Mouse (Mus musculus) limb, embryonic 11.5 days (tissue): ENCODE results near the gene Ahsg. TPM values are rescaled to one million over a fixed set of nuclear protein-coding genes. Genes with fewer than 3 reads are reported as not detected.

Source experiments
- ATAC-seq: fragments of 200-750 bp; cut with Nextera tagmentation; 2 replicates; pipeline ENCODE4 v1.8.0; 2017; ENCODE audit warnings: low read depth; ENCODE audit not compliant: insufficient number of reproducible peaks, low FRiP score, low TSS enrichment
- DNase-seq: peaks from one replicate; pipeline ENCODE4 v3.0.0-alpha.2; 2015; ENCODE audit warnings: low spot score
- H3K27ac ChIP-seq: fragments of 300-500 bp; sonication (generic); replicated peaks from 2 replicates; pipeline ENCODE4 v1.5.1; 2014; ENCODE audit warnings: low read depth, mild to moderate bottlenecking, low read length
- H3K27me3 ChIP-seq: fragments of 300-500 bp; sonication (generic); 2 replicates; pipeline ENCODE4 v1.6.1; 2014; ENCODE audit warnings: mild to moderate bottlenecking, low read length, mixed read lengths; ENCODE audit not compliant: control insufficient read depth, insufficient read depth
- H3K36me3 ChIP-seq: fragments of 300-500 bp; sonication (generic); 2 replicates; pipeline ENCODE4 v1.6.1; 2014; ENCODE audit warnings: mild to moderate bottlenecking, low read length, moderate library complexity, mixed read lengths; ENCODE audit not compliant: control insufficient read depth, insufficient read depth
- H3K4me1 ChIP-seq: fragments of 300-500 bp; sonication (generic); 2 replicates; pipeline ENCODE4 v1.6.1; 2014; ENCODE audit warnings: low read length, mixed read lengths; ENCODE audit not compliant: control insufficient read depth, insufficient read depth
- H3K4me2 ChIP-seq: fragments of 300-500 bp; sonication (generic); 2 replicates; pipeline ENCODE4 v1.6.1; 2014; ENCODE audit warnings: low read depth, mild to moderate bottlenecking, moderate library complexity; ENCODE audit not compliant: severe bottlenecking
- H3K4me3 ChIP-seq: fragments of 300-500 bp; sonication (generic); 2 replicates; pipeline ENCODE4 v1.5.1; 2014; ENCODE audit warnings: low read depth, low read length
- H3K9ac ChIP-seq: fragments of 300-500 bp; sonication (generic); 2 replicates; pipeline ENCODE4 v1.6.1; 2014; ENCODE audit warnings: mild to moderate bottlenecking, low read length
- H3K9me3 ChIP-seq: fragments of 300-500 bp; sonication (generic); 2 replicates; pipeline ENCODE4 v1.6.1; 2016; ENCODE audit warnings: low read length; ENCODE audit not compliant: control insufficient read depth
- WGBS: fragments of 180-500 bp; shearing (Covaris S2); extraction: QIAGEN DNeasy Blood & Tissue Kit; methylation state at CpG from one replicate; pipeline ENCODE4 v1.1.7; 2014; 5-methylcytosine and 5-hydroxymethylcytosine counted together
- polyA plus RNA-seq: library from polyadenylated mRNA; unstranded; fragments of >200 nt; fragmentation: Nextera tagmentation; extraction: Ambion mirVana; gene quantifications from 2 replicates; pipeline ENCODE4 v1.2.1, GENCODE M21; 2014

The Ahsg gene
- not detected in 2 replicates for polyA plus RNA-seq

DNA sequence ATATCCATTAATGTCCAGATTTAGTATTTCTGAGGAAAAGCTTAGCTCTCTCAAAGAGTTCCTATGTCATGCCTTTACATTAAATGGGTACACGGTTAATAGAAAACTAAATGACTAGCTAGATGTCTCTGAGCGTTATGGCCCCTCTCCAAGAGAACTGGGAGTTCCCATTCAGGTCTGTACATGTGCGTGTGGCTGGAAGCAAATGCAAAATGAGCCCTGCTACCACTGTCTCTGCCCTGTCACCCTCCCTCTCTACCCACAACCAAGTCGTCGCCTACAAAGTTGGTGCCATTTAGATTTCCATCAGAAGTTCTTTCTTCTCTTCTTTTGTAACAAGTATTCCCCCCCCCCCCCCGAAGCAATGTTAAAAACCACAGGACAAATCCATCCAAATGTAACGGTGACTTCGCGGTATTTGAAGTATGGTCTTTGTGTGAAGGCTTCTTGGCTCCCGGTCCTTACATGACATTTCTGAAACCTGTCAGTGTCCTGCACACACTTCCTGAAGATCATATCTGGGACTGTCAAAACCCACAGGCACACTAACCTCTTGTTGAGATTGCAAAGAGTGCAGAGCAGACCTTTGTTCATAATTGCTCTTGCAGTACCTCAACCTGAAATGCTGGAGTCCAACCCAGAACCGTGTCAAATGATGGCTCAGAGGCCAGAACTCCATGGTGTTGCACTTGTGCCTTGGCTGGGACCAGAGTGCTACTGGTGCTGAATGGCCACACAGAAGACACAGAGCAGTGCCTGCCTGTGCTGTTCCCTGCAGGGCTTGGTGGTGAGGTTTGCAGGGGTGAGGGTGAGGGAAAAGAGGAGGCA lies at the start of gene Ahsg:
Ahsg (plus strand) TSS at position 595 of the 828 bp plus-strand sequence.
- no peak within 1 kb of the TSS for H3K4me2 ChIP-seq
- no peak within 1 kb of the TSS for H3K4me3 ChIP-seq
- H3K27ac ChIP-seq: no peak within 1 kb of the TSS
- no peaks in the 10 kb centered on the region for H3K27me3 ChIP-seq
- DNase-seq (no peak), ATAC-seq (no peak)
- no peaks in the 10 kb centered on the region for H3K4me1 ChIP-seq
- H3K9ac ChIP-seq: no peak within 1 kb of the TSS
- no peaks in the 10 kb centered on the region for H3K36me3 ChIP-seq
- WGBS: 88% methylated on average over 11 of the region's 11 CpGs
- no peaks in the 10 kb centered on the region for H3K9me3 ChIP-seq

DNA sequence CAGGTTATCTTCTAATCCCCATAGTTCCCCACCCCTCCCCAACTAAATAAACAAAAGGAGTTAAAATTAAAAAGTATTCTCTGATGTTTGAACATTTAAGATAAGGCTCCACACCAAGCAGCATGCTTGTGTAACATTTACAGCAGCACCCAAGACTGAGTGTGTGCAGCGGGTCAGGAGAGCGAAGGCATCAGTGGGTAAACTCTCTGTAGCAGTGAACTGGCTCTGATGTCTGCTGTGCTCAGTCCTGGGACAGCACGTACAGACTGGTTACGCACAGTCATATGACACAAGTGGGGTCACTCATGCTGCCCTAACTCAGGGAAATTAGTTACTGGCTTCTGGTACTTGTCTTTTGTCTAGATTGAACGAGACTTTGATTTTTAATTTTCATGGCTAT lies 48.2 kb upstream of the Ahsg start:
- H3K27me3 ChIP-seq: no peaks in the 10 kb centered on the region
- H3K4me2 ChIP-seq: no peak overlapping the region
- no peak overlapping the region for H3K27ac ChIP-seq
- DNase-seq: no peak
- 92% methylated on average over 5 of the region's 5 CpGs for WGBS
- H3K36me3 ChIP-seq: peaks cover 6% of the 10 kb centered on the region; the same call in 1 of the 2 replicates
- no peak overlapping the region for H3K4me3 ChIP-seq
- H3K9me3 ChIP-seq: no peaks in the 10 kb centered on the region
- no peaks in the 10 kb centered on the region for H3K4me1 ChIP-seq
- H3K9ac ChIP-seq: no peak overlapping the region
- ATAC-seq: no peak

DNA sequence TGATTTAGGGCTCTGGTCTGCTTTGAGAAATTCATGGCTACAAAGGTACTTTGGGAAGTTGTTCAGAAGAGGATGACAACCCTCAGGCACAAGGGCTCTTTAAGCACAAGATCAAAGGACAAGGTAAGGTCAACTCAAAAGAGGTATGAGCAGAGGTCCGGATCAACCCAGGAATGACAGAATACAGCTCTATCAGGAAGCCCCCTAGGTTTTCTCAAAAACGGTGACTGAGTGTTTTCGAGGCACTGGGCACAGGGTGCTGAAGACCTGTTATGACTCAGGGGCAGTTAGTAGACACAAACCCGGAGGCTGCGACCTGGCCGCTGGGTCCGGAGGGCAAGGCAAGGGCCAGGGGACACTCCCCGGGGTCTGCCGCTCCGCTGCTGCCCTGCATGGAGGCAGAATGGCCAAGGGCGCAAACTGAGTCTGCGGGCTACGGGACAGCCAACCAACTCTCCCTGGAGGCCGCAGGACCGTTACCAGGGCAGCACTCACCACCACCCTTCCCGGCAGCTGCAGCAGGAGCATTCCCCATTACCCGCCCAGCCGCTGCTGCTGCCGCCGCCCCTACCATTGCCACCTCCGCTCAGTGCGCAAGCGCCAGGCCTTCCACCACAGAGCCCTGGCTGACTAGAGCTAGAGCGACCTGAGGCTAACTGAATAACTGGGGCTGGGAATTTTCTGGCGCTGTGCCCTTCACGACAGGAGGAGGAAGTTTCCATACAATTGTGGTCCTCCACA lies 46.8 kb upstream of the Ahsg start:
- no peaks in the 10 kb centered on the region for H3K4me1 ChIP-seq
- H3K9me3 ChIP-seq: no peaks in the 10 kb centered on the region
- no peak overlapping the region for H3K27ac ChIP-seq
- ATAC-seq: peak; percentile 73
- 5% methylated on average over 26 of the region's 26 CpGs for WGBS
- H3K36me3 ChIP-seq: peaks cover 3% of the 10 kb centered on the region; the same call in 1 of the 2 replicates
- no peaks in the 10 kb centered on the region for H3K27me3 ChIP-seq
- DNase-seq: peak; percentile 84
- H3K4me3 ChIP-seq: peak overlapping the region; percentile 37
- peak overlapping the region; percentile 85 for H3K4me2 ChIP-seq
- H3K9ac ChIP-seq: peak overlapping the region; percentile 71

DNA sequence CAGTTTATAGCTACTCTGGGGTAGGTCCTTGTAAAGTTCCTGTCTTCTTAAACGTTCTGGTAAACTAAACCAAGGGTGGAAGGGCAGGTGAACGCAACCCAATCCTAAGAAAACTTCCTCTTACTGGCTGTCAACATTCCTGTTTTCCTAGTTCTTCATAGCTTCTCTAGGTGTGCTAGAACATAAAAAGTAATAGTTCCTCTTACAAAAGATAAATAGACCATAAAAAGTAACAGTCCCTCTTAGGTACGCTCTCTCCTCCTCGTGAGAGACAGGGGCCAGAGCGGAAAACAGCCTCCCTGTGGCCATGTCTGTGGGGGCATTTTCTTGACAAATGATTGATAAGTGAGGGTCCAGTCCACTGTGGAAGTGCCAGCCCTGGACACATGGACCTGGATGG lies 46.2 kb upstream of the Ahsg start:
- ATAC-seq (no peak), DNase-seq (peak; percentile 20)
- WGBS: 54% methylated on average over 5 of the region's 5 CpGs
- H3K9me3 ChIP-seq: no peaks in the 10 kb centered on the region
- H3K4me1 ChIP-seq: no peaks in the 10 kb centered on the region
- H3K27ac ChIP-seq: no peak overlapping the region
- peak overlapping the region; percentile 37; the same call in 1 of the 2 replicates for H3K4me3 ChIP-seq
- H3K9ac ChIP-seq: peak overlapping the region; percentile 71
- H3K36me3 ChIP-seq: peaks cover 3% of the 10 kb centered on the region; the same call in 1 of the 2 replicates
- H3K4me2 ChIP-seq: peak overlapping the region; percentile 85
- no peaks in the 10 kb centered on the region for H3K27me3 ChIP-seq

DNA sequence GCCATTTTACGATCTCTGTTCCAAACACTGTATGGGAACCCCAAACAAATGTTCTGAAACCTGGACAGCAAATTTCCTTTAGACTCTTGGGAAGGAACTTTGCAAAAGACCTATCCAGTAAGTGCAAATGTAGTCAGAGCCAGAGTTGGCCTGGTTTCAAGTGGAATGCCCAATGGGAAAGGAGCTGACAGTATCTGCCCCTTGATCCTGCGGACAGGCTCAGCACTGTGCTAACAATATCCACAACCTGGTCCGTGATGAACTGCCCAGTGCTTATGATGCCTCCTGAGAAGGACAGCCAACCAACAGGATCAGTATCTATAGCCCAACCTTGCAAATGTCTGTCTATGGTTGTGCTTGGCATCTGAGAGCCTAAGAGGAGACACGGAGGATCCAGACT lies 45.6 kb upstream of the Ahsg start:
- peaks cover under 1% of the 10 kb centered on the region; the same call in 1 of the 2 replicates for H3K36me3 ChIP-seq
- H3K4me1 ChIP-seq: no peaks in the 10 kb centered on the region
- no peak overlapping the region for H3K4me2 ChIP-seq
- H3K9ac ChIP-seq: no peak overlapping the region
- DNase-seq: no peak
- no peaks in the 10 kb centered on the region for H3K27me3 ChIP-seq
- no peak overlapping the region for H3K27ac ChIP-seq
- WGBS: 91% methylated on average over 4 of the region's 4 CpGs
- ATAC-seq: no peak
- no peaks in the 10 kb centered on the region for H3K9me3 ChIP-seq
- no peak overlapping the region for H3K4me3 ChIP-seq

DNA sequence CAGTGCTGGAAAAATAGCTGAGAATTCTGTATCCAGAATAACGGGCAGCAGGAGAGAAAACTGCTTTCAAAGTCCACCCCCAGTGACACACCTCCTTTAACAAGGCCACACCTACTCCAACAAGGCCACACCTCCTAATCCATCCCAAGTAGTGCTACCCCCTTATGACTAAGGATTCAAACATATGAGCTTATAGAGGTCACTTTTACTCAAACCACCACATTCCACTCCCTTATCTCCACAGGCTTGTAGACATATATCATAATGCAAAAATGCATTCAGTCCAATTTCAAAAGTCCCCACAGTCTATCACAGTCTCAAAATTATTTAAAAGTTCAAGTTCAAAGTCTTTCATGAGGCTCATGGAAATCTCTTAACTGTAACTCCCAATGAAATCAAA lies 43.4 kb upstream of the Ahsg start:
- no peak for ATAC-seq
- Histone ChIP-seq H3K4me3 (no peak overlapping the region), H3K27me3 (no peaks in the 10 kb centered on the region), H3K27ac (no peak overlapping the region), H3K9me3 (no peaks in the 10 kb centered on the region), H3K36me3 (no peaks in the 10 kb centered on the region), H3K4me2 (no peak overlapping the region), H3K4me1 (no peaks in the 10 kb centered on the region), H3K9ac (no peak overlapping the region)
- DNase-seq: no peak
- WGBS: 79% methylated on average over 1 of the region's 1 CpGs

DNA sequence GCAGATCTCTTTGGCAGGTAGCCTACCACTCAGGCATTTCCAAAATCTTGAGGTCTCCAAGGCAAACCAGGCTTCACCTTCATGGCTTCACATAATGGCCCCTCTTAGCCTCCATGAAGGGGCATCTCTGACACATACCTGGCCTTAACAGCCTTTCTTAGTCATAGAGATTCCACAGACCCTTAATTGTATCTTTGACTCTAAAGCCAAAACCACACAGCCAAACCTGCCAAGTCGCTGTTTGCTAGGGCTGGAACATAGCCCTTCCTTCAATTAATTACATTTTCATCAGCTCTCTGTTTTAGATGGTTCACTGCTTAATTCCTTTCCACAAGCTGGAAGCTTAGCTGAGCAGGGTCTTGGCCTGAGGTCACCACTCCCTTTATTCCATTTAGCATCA lies 42.7 kb upstream of the Ahsg start:
- H3K27ac ChIP-seq: no peak overlapping the region
- WGBS: 88% methylated on average over 1 of the region's 1 CpGs
- ATAC-seq: no peak
- H3K36me3 ChIP-seq: no peaks in the 10 kb centered on the region
- no peak overlapping the region for H3K4me3 ChIP-seq
- no peaks in the 10 kb centered on the region for H3K4me1 ChIP-seq
- no peaks in the 10 kb centered on the region for H3K27me3 ChIP-seq
- DNase-seq: no peak
- no peak overlapping the region for H3K4me2 ChIP-seq
- H3K9me3 ChIP-seq: no peaks in the 10 kb centered on the region
- H3K9ac ChIP-seq: no peak overlapping the region

DNA sequence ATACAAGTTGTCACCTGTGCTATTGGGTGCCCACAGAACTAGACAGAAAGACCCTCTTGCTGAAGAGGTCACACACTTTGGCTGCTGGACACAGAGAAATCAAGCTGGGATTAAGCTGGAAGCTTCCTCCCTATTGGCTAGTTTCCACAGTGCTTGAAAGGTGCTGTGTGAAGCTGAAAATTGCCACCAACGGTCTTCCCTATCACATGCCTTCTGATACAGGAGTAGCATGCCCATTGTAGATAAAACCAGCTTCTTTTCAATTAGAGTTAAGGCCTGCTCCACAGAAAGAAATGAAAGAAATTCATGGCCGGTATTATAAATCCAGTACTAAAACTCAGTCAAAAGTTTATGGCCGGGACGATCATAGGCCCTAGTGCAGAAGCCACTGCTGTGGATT lies 38.4 kb upstream of the Ahsg start:
- Histone ChIP-seq H3K9ac (no peak overlapping the region), H3K4me1 (no peaks in the 10 kb centered on the region), H3K27me3 (no peaks in the 10 kb centered on the region), H3K27ac (no peak overlapping the region), H3K9me3 (no peaks in the 10 kb centered on the region), H3K36me3 (no peaks in the 10 kb centered on the region), H3K4me3 (no peak overlapping the region), H3K4me2 (no peak overlapping the region)
- 92% methylated on average over 4 of the region's 4 CpGs for WGBS
- no peak for DNase-seq
- no peak for ATAC-seq
